Mouse (Mus musculus) stomach, postnatal 0 days (tissue): Measurements from ENCODE around the gene Id2. TPM values are rescaled to one million over a fixed set of nuclear protein-coding genes. Genes with fewer than 3 reads are reported as not detected.

Experiments used
- ATAC-seq: fragments of 200-750 bp; cut with Nextera tagmentation; 2 replicates; pipeline ENCODE4 v1.8.0; 2017; ENCODE audit not compliant: low FRiP score, low TSS enrichment
- DNase-seq: peaks from one replicate; pipeline ENCODE4 v3.0.0-alpha.2; 2016; ENCODE audit warnings: low spot score
- H3K27ac ChIP-seq: fragments of 300-500 bp; sonication (generic); replicated peaks from 2 replicates; pipeline ENCODE4 v1.5.1; 2014; ENCODE audit warnings: mild to moderate bottlenecking, control low read depth
- H3K27me3 ChIP-seq: fragments of 300-500 bp; sonication (generic); 2 replicates; pipeline ENCODE4 v1.6.1; 2014; ENCODE audit warnings: low read length; ENCODE audit not compliant: control insufficient read depth, insufficient read depth
- H3K36me3 ChIP-seq: fragments of 300-500 bp; sonication (generic); 2 replicates; pipeline ENCODE4 v1.6.1; 2014; ENCODE audit warnings: low read length, mixed read lengths; ENCODE audit not compliant: control insufficient read depth, insufficient read depth
- H3K4me1 ChIP-seq: fragments of 300-500 bp; sonication (generic); replicated peaks from 2 replicates; pipeline ENCODE4 v1.6.1; 2014; ENCODE audit warnings: antibody characterized with exemption; ENCODE audit not compliant: control insufficient read depth, insufficient read depth
- H3K4me2 ChIP-seq: fragments of 300-500 bp; sonication (generic); replicated peaks from 2 replicates; pipeline ENCODE4 v1.6.1; 2014; ENCODE audit warnings: low read depth, mild to moderate bottlenecking, control low read depth, moderate library complexity
- H3K4me3 ChIP-seq: fragments of 300-500 bp; sonication (generic); 2 replicates; pipeline ENCODE4 v1.5.1; 2014; ENCODE audit warnings: low read depth, low read length, control low read depth
- H3K9ac ChIP-seq: fragments of 300-500 bp; sonication (generic); 2 replicates; pipeline ENCODE4 v1.6.1; 2014; ENCODE audit warnings: mild to moderate bottlenecking, low read length, control low read depth, mixed read lengths
- H3K9me3 ChIP-seq: fragments of 300-500 bp; sonication (generic); 2 replicates; pipeline ENCODE4 v1.6.1; 2016; ENCODE audit warnings: low read length; ENCODE audit not compliant: control insufficient read depth
- CTCF ChIP-seq: IDR thresholded peaks from 2 replicates; pipeline ENCODE4 v1.5.1; 2016; ENCODE audit warnings: antibody characterized with exemption, low read depth, mild to moderate bottlenecking, moderate library complexity
- EP300 ChIP-seq: optimal IDR thresholded peaks from 2 replicates; pipeline ENCODE3; 2016; ENCODE audit warnings: antibody characterized with exemption
- WGBS: fragments of 180-500 bp; shearing (Covaris S2); extraction: QIAGEN DNeasy Blood & Tissue Kit; methylation state at CpG from one replicate; pipeline ENCODE4 v1.1.7; 2014; 5-methylcytosine and 5-hydroxymethylcytosine counted together
- polyA plus RNA-seq: library from polyadenylated mRNA; unstranded; fragments of >200 nt; fragmentation: Nextera tagmentation; extraction: Ambion mirVana; gene quantifications from 2 replicates; pipeline ENCODE4 v1.2.1, GENCODE M21; 2015

The Id2 gene
- 315 and 330 TPM in 2 replicates for polyA plus RNA-seq

DNA sequence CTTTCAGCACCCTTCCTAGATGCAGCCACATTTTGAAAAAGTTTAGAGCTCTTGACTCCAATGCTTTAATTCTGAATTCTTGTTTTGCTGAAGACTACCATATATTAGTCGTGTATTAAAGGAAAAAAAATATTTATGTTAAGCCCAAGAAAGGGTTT, at the start of gene Id2:
Gene Id2 (minus strand): TSS at position 89 of the 158 bp plus-strand sequence.
- peak within 1 kb of the TSS; percentile 98 for H3K27ac ChIP-seq
- H3K9ac ChIP-seq = peak within 1 kb of the TSS; percentile 82
- ATAC-seq (no peak), DNase-seq (no peak)
- WGBS = 2% methylated on average over 1 of the region's 1 CpGs
- H3K27me3 ChIP-seq = no peaks in the 10 kb centered on the region
- H3K9me3 ChIP-seq = no peaks in the 10 kb centered on the region
- H3K4me1 ChIP-seq = peaks cover 15% of the 10 kb centered on the region
- TF ChIP-seq CTCF (no peak), EP300 (no peak)
- H3K36me3 ChIP-seq = no peaks in the 10 kb centered on the region
- H3K4me3 ChIP-seq = peak within 1 kb of the TSS; percentile 78
- peak within 1 kb of the TSS; percentile 91 for H3K4me2 ChIP-seq

DNA sequence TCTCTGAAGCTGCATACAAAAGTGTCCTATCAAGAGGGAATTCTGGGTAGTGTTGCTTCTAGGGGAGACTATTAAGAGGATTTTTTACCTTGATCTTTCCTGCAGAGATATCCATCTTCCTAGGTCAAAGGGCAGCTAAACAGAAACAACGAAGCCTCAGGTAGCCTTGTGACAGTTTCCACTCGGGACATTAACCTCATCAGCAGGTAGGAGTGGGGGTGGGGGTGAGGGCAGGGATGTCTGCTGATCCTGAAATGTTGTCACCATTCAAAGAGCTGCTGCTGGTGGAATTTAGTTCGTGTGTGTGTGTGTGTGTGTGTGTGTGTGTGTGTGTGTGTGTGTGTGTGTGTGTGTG, 48.4 kb upstream of the Id2 start:
- DNase-seq (no peak), ATAC-seq (no peak)
- Histone ChIP-seq H3K27me3 (no peaks in the 10 kb centered on the region), H3K4me3 (no peak overlapping the region), H3K4me2 (no peak overlapping the region), H3K4me1 (no peaks in the 10 kb centered on the region), H3K36me3 (no peaks in the 10 kb centered on the region), H3K27ac (no peak overlapping the region), H3K9me3 (no peaks in the 10 kb centered on the region), H3K9ac (no peak overlapping the region)
- TF ChIP-seq CTCF (no peak), EP300 (no peak)
- 28% methylated on average over 3 of the region's 3 CpGs for WGBS

DNA sequence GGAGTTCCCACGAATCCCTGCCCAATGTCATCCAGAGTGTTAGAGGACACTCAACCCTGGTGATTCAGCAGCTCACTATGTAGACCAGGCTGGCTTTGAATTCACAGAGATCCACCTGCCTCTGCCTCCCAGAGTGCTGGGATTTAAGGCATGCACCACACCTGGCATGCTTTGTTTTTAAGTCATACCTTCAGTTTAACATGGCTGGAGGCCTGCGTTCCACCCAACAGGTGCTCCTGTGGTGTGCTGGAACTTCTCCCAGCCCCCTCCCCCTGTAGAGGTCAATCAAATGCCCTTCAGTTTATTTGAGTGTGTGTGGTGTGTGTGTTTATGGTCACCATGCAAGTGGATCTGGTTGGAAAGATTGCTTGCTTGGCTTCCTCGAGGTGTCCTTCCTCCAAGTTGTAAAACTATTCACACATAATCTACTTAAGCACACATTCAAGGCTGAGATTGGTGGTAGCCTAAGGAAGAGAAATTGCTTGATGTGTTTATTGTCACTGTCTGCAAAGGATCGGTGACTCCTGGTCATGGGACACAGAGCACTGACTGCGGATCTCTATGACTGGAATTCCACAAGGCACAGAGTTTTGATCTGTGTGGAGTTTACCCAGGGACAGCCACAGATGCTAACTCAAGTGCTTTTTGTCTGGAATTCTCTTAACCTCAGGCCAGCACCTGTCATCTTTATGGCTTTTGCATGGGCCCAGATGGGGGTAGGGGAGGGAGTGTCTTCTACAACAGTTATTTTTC, 47.8 kb upstream of the Id2 start:
- 63% methylated on average over 5 of the region's 5 CpGs for WGBS
- DNase-seq (no peak), ATAC-seq (no peak)
- no peak for TF ChIP-seq EP300
- no peak for TF ChIP-seq CTCF
- H3K27me3 ChIP-seq = no peaks in the 10 kb centered on the region
- no peaks in the 10 kb centered on the region for H3K36me3 ChIP-seq
- H3K4me3 ChIP-seq = no peak overlapping the region
- no peak overlapping the region for H3K4me2 ChIP-seq
- no peaks in the 10 kb centered on the region for H3K9me3 ChIP-seq
- H3K4me1 ChIP-seq = no peaks in the 10 kb centered on the region
- no peak overlapping the region for H3K9ac ChIP-seq
- no peak overlapping the region for H3K27ac ChIP-seq

DNA sequence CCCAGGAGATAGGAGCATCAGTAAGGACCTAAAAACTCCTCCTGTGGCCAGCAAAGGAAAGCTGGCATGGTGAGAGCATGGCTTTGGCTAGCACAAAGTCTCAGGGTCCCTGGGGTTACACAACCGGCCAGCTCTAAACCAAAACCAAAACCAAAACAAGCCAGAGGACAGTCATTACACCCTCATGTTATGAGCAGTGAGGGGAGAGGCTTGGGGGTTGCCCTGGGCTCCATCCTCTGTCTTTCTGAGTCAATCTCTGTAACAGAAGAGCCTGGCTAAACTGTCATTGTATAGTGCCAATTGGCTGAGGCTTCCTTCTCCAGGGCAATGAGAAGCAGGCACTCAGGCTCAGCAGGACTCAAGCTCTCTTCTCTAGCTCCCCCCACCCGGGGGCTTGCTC, 46.6 kb upstream of the Id2 start:
- Histone ChIP-seq H3K4me3 (no peak overlapping the region), H3K9ac (no peak overlapping the region), H3K9me3 (no peaks in the 10 kb centered on the region), H3K36me3 (no peaks in the 10 kb centered on the region), H3K4me1 (no peaks in the 10 kb centered on the region), H3K27ac (no peak overlapping the region), H3K27me3 (no peaks in the 10 kb centered on the region), H3K4me2 (no peak overlapping the region)
- 73% methylated on average over 2 of the region's 2 CpGs for WGBS
- no peak for ATAC-seq
- TF ChIP-seq CTCF (no peak), EP300 (no peak)
- DNase-seq = no peak

DNA sequence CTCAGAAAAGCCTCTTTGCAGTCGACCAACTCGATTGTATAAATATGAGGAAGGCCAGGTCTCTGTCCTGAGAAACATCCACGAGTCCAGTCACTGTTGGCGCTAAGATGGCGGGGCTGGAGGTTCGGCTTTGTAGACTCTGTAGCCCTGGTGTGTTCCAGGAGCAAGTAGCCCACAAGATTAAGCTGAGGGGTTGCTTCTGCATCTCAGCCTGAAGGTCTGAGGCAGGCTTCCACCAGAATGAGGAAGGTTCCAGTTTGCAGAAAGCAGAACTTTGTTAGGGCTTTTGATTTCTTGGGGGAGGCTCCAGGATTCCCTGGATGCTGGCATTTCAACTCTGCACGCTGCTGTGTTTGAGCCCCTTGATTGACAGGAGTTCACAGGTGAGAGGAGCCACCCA, 45.3 kb upstream of the Id2 start:
- Histone ChIP-seq H3K9me3 (no peaks in the 10 kb centered on the region), H3K27ac (no peak overlapping the region), H3K4me3 (no peak overlapping the region), H3K4me2 (no peak overlapping the region), H3K4me1 (no peaks in the 10 kb centered on the region), H3K36me3 (no peaks in the 10 kb centered on the region), H3K27me3 (no peaks in the 10 kb centered on the region), H3K9ac (no peak overlapping the region)
- DNase-seq = no peak
- 72% methylated on average over 7 of the region's 7 CpGs for WGBS
- TF ChIP-seq EP300 (no peak), CTCF (no peak)
- ATAC-seq = no peak

DNA sequence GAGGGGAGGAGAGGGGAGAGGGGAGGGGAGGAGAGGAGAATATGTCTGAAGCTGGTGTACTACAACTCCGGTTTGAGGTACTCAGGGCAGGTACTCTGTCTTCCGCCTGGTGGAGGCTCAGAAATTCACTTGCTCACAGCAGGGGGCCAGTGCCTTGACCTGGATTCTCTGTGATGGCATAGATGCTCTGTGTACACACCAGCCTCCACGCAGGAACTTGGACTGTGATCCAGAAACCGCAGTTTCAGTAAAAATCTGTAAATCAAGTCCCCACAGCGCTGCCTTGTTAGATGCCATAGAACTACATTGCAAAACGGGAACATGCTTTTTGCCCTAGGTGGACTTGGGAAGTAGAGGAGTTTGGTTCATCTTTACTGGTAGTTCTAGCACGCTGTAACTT, 44.4 kb upstream of the Id2 start:
- Histone ChIP-seq H3K27ac (no peak overlapping the region), H3K4me2 (no peak overlapping the region), H3K27me3 (no peaks in the 10 kb centered on the region), H3K4me1 (no peaks in the 10 kb centered on the region), H3K9me3 (no peaks in the 10 kb centered on the region), H3K4me3 (no peak overlapping the region), H3K36me3 (no peaks in the 10 kb centered on the region), H3K9ac (no peak overlapping the region)
- 69% methylated on average over 7 of the region's 7 CpGs for WGBS
- TF ChIP-seq EP300 (no peak), CTCF (no peak)
- no peak for ATAC-seq
- DNase-seq = no peak
